Mouse (Mus musculus) G1E (cell line): ENCODE results near the gene Trib2.

ENCODE experiments used
- CTCF ChIP-seq: IDR thresholded peaks from 2 replicates; pipeline ENCODE4 v1.5.1; 2012; ENCODE audit warnings: low read depth, low read length, inconsistent platforms, mixed read lengths
- GATA1 ChIP-seq: IDR thresholded peaks from 2 replicates; pipeline ENCODE4 v1.6.1; 2012; ENCODE audit warnings: borderline replicate concordance, low read length, inconsistent platforms, mixed read lengths
- GATA2 ChIP-seq: IDR thresholded peaks from 2 replicates; pipeline ENCODE4 v1.6.1; 2012; ENCODE audit warnings: low read depth, low read length, inconsistent platforms, borderline replicate concordance
- POLR2AphosphoS5 ChIP-seq: IDR thresholded peaks from 2 replicates; pipeline ENCODE4 v1.6.1; 2012; ENCODE audit warnings: low read depth, low read length, inconsistent platforms; ENCODE audit not compliant: insufficient replicate concordance
- TAL1 ChIP-seq: conservative IDR thresholded peaks from 2 replicates; pipeline ENCODE4 v1.6.1; 2012; ENCODE audit warnings: low read depth, low read length, inconsistent platforms, mixed read lengths

DNA sequence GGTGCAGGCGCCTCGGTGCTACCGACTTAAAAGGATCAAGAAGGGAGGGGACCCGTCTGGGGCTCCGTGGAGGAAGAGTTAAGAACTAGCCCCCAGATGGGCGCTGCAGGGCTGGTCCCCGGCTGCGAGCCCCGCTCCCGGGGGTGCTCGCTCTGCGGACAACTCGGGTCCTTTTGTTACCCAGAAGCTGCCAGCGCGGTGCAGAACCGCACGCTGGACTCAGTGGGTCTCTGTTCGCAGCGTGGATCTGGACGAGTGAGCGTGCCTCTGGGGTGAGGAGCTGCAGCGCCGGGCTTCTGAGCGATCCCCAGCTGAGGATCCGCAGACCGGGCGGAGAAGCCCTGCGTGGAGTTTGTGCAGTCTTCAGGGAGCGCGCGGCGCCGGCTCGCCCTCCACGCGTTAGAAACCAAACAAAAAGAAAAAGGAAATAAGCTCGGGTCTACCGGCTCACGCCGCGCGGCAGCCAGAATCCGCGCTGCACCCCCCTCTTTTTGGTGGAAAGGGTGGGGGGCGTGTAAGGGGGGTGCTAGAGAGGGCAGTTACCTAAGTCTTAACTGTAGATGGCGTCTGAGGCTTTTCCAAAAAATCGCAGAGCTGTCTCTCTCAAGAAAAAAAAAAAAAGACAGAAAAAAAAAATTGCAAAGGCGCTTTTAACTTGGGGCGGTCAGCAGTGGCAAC is 1.0 kb downstream of the Trib2 start:
- no peak for TF ChIP-seq CTCF
- TF ChIP-seq TAL1 = no peak
- no peak for TF ChIP-seq GATA1
- TF ChIP-seq POLR2AphosphoS5 = no peak
- TF ChIP-seq GATA2 = no peak
